Mouse (Mus musculus) limb, embryonic 12.5 days (tissue): ENCODE measurements around the gene Csnk1g1. TPM values are rescaled to one million over a fixed set of nuclear protein-coding genes. Genes with fewer than 3 reads are reported as not detected.
A peak's percentile ranks its signal among the peaks of the same experiment; 100 is the strongest.

Experiments used
- ATAC-seq: fragments of 200-750 bp; cut with Nextera tagmentation; 2 replicates; pipeline ENCODE4 v1.8.0; 2017; ENCODE audit warnings: low read depth, moderate TSS enrichment; ENCODE audit not compliant: insufficient number of reproducible peaks, insufficient read depth, low FRiP score, low TSS enrichment
- H3K27ac ChIP-seq: fragments of 300-500 bp; sonication (generic); 2 replicates; pipeline ENCODE4 v1.5.1; 2016; ENCODE audit warnings: mild to moderate bottlenecking, moderate library complexity
- H3K27me3 ChIP-seq: fragments of 300-500 bp; sonication (generic); 2 replicates; pipeline ENCODE4 v1.6.1; 2016; ENCODE audit warnings: mild to moderate bottlenecking, moderate library complexity
- H3K36me3 ChIP-seq: fragments of 300-500 bp; sonication (generic); 2 replicates; pipeline ENCODE4 v1.6.1; 2016; ENCODE audit warnings: mild to moderate bottlenecking, moderate library complexity
- H3K4me1 ChIP-seq: fragments of 300-500 bp; sonication (generic); replicated peaks from 2 replicates; pipeline ENCODE4 v1.6.1; 2016
- H3K4me2 ChIP-seq: fragments of 300-500 bp; sonication (generic); 2 replicates; pipeline ENCODE4 v1.6.1; 2016; ENCODE audit warnings: mild to moderate bottlenecking, moderate library complexity
- H3K4me3 ChIP-seq: fragments of 300-500 bp; sonication (generic); replicated peaks from 2 replicates; pipeline ENCODE4 v1.5.1; 2016; ENCODE audit warnings: mild to moderate bottlenecking
- H3K9ac ChIP-seq: fragments of 300-500 bp; sonication (generic); replicated peaks from 2 replicates; pipeline ENCODE4 v1.6.1; 2016; ENCODE audit warnings: mild to moderate bottlenecking, moderate library complexity
- H3K9me3 ChIP-seq: fragments of 300-500 bp; sonication (generic); 2 replicates; pipeline ENCODE4 v1.6.1; 2016; ENCODE audit warnings: mild to moderate bottlenecking, moderate library complexity
- WGBS: fragments of 180-500 bp; shearing (Covaris S2); methylation state at CpG from one replicate; pipeline ENCODE4 v1.1.7; 2016; 5-methylcytosine and 5-hydroxymethylcytosine counted together
- polyA plus RNA-seq: library from polyadenylated mRNA; unstranded; fragments of >200 nt; fragmentation: Nextera tagmentation; extraction: Ambion mirVana; gene quantifications from 2 replicates; pipeline ENCODE4 v1.2.1, GENCODE M21; 2016

Csnk1g1 gene
- 16.6 and 18.1 TPM in 2 replicates for polyA plus RNA-seq

DNA sequence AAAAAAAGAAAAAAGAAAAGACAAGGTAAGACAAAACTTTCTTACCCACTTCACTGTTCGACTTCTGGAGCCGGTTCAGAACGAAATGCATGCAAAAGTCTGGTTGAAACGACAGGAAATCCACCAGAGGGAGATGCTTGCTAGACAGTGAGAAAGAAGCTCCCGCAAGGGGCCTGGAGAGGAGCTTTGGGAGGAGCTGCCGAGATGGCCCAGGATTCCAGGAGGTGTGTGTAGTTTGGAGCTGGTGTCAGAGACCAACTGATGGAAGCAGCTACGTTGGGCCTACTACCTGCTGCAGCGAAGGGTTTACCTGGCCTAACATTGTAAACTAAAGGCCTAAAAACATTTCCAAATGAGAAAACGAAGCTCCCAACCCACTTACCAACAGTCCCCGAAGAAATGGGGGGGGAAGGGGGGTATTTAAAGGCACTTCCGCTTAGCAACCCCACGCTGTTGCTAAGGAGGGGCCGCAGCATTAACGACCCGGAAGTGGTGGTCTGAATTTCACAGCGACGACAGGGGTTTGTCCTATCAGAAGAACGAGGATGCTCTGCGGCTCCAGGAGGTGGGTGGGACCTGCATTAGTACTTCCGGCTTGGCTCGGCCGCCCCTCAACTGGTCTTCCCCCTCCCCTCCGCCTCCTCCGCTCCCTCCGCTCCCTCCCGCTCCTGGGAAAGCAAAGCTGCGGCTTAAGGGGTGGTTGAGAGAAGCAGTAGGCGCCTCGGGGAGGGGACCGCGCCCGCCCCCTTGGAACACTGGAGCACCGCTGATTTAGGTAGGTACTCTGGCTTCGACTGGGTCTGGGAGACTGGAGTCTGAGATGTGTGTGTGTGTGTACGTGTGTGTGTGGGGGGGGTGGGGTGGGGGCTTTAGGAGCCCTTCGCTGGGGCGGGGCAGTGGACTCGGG, at the start of gene Csnk1g1, which contains the start of gene Trip4:
Gene Csnk1g1 (plus strand): TSS at position 531 of the 907 bp plus-strand sequence.
Gene Trip4 (minus strand): TSS at position 401 of the 907 bp plus-strand sequence.
- H3K9me3 ChIP-seq = no peaks in the 10 kb centered on the region
- H3K9ac ChIP-seq = peak within 1 kb of the TSS; percentile 85
- peak; percentile 98 for ATAC-seq
- 1% methylated on average over 38 of the region's 38 CpGs for WGBS
- H3K4me3 ChIP-seq = peak within 1 kb of the TSS; percentile 80
- no peaks in the 10 kb centered on the region for H3K27me3 ChIP-seq
- H3K4me2 ChIP-seq = peak within 1 kb of the TSS; percentile 77
- H3K36me3 ChIP-seq = peaks cover 23% of the 10 kb centered on the region
- H3K27ac ChIP-seq = peak within 1 kb of the TSS; percentile 91
- peaks cover 11% of the 10 kb centered on the region for H3K4me1 ChIP-seq

DNA sequence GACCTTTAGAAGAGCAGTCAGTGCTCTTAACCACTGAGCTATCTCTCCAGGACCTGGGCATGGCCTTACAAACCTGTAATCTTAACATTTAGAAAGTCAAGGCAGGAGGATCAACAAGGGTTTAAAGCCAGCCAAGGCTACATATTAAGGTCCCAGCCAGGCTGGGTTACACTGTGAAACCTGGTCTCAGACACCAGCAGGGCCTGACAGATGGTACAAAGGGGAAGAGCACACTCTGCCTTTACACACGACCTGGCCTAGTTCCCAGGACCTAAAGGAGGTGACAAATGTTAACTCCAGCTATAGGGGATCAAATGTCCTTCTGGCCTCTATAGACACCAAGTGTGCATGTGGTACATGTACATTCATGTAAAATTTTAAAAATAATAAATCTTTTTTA, 49.1 kb upstream of the Csnk1g1 start:
- Histone ChIP-seq H3K36me3 (peaks cover 74% of the 10 kb centered on the region), H3K4me3 (no peak overlapping the region), H3K27me3 (no peaks in the 10 kb centered on the region), H3K4me2 (no peak overlapping the region), H3K9me3 (no peaks in the 10 kb centered on the region), H3K4me1 (no peaks in the 10 kb centered on the region), H3K9ac (no peak overlapping the region), H3K27ac (no peak overlapping the region)
- WGBS = 66% methylated on average over 1 of the region's 1 CpGs
- ATAC-seq = no peak

DNA sequence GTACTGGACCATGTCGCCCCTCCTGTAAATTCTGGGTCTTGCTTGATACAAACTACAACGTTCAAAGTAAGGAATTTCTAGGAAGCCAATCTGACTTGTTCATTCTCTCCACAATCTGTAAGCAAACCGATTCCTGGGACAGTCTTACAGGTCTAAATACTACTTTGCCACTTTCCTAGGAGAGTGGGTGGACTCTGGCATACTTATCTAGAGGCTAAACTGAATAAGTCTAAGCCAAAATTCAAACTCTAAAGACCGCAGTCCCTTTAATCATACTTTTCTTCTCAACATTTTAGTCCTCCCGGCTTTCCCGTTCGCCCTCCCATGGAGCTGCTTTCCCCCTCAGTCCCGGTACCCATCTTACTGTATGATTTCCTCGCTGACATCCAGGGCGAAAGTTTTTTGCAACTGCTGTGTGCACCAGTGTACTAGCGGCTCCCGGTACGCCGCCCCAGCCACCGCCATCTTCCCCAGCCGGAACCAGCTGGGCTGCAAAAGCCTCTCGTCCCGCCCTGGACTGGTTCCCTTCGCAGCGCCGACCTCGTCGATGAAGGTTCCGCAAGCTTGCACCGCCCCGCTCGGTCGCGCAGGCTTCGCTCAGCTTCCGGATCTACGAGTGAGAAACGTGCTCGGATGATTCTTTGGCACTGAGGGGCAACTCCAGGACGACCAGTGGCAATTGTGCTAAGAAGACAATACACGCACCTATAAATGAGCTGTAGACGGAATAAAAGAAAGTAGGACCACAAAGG, 24.0 kb upstream of the Csnk1g1 start:
- peaks cover 9% of the 10 kb centered on the region for H3K36me3 ChIP-seq
- 0 out of 2 replicates have a peak, but pooled peaks cover 7% of the 10 kb centered on the region for H3K4me1 ChIP-seq
- WGBS = under 1% methylated on average over 37 of the region's 37 CpGs
- no peaks in the 10 kb centered on the region for H3K27me3 ChIP-seq
- peak; percentile 84 for ATAC-seq
- no peaks in the 10 kb centered on the region for H3K9me3 ChIP-seq
- H3K4me3 ChIP-seq = peak overlapping the region; percentile 68
- peak overlapping the region; percentile 71 for H3K9ac ChIP-seq
- H3K27ac ChIP-seq = peak overlapping the region; percentile 72
- peak overlapping the region; percentile 68 for H3K4me2 ChIP-seq

DNA sequence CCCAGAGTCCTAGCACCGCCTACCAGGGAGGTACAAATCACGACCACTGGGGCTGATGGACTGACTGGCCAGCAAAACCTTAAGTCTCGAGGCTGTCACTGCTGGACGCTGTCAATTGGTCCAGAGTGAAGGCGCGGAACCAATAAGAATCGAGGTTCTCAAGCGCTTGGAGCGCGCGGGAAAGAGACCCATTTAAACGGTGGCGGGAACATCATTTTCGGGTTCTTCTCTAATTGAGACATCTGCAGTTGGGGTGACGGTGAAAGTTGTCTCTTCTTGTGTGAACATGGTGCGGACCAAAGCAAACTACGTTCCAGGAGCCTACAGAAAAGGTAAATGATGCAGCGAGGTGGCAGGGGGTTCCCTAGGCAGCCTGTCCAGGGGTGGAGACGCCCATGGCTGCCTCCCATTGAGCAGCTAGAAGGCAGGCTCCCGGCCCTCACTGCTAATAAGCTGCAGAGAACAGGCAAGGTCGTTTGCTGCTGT, 18.5 kb upstream of the Csnk1g1 start, which contains the start of gene Pclaf:
Gene Pclaf (plus strand): TSS at position 95 of the 486 bp plus-strand sequence.
- Histone ChIP-seq H3K36me3 (peaks cover 27% of the 10 kb centered on the region), H3K9me3 (no peaks in the 10 kb centered on the region), H3K27ac (peak within 1 kb of the TSS; percentile 84), H3K27me3 (no peaks in the 10 kb centered on the region), H3K4me1 (peaks cover 16% of the 10 kb centered on the region), H3K4me3 (peak within 1 kb of the TSS; percentile 67), H3K4me2 (peak within 1 kb of the TSS; percentile 86), H3K9ac (peak within 1 kb of the TSS; percentile 80)
- peak; percentile 96 for ATAC-seq
- under 1% methylated on average over 21 of the region's 21 CpGs for WGBS

DNA sequence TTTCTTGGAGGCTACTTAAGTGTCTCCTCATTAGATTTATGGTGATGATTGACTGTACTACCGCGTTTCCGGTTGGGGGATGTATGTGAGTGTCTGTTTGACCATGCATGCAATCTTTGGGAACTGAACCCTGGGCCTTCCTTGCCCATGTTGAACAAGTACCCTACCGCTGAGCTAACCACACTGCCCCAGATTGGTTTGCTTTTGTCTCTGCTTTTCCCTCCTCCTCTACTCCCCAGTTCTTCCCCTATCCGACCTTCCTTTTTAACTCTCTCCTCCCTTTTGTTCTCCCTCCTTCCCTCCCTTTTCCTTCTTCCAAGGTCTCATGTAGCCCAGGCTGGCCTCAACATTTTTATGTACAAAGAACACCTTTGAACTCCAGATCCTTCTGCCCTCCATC, 17.6 kb upstream of the Csnk1g1 start:
- Histone ChIP-seq H3K4me3 (peak overlapping the region; percentile 67), H3K27me3 (no peaks in the 10 kb centered on the region), H3K4me1 (peaks cover 11% of the 10 kb centered on the region), H3K9ac (peak overlapping the region; percentile 80), H3K4me2 (peak overlapping the region; percentile 86), H3K9me3 (no peaks in the 10 kb centered on the region), H3K27ac (0 out of 2 replicates have a peak overlapping the region, but pooled peaks have one; percentile 23), H3K36me3 (peaks cover 35% of the 10 kb centered on the region)
- no peak for ATAC-seq
- 7% methylated on average over 5 of the region's 5 CpGs for WGBS

DNA sequence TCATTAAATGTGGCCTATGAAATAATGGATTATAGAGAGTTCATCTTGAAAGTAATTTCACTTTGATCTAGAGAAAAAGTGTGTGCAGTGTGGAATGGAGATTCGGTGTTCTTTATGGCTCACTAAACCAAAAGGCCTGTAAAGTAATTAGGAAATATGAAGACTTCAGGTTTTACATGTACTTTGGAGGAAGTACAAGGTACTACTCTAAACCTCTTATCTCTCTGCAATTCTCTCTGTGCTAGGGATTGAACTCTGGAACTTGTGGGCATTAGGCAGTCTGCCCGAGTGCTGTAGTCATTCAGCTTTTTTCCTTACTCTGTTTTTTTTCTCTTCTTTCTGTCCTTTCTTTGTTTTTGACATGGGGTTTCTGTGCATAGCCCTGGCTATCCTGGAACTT, 11.7 kb upstream of the Csnk1g1 start:
- Histone ChIP-seq H3K4me2 (no peak overlapping the region), H3K9me3 (no peaks in the 10 kb centered on the region), H3K27ac (no peak overlapping the region), H3K27me3 (no peaks in the 10 kb centered on the region), H3K4me3 (no peak overlapping the region), H3K36me3 (peaks cover 75% of the 10 kb centered on the region), H3K4me1 (peaks cover under 1% of the 10 kb centered on the region; the same call in 1 of the 2 replicates), H3K9ac (no peak overlapping the region)
- no peak for ATAC-seq
- WGBS = 87% methylated on average over 2 of the region's 2 CpGs

DNA sequence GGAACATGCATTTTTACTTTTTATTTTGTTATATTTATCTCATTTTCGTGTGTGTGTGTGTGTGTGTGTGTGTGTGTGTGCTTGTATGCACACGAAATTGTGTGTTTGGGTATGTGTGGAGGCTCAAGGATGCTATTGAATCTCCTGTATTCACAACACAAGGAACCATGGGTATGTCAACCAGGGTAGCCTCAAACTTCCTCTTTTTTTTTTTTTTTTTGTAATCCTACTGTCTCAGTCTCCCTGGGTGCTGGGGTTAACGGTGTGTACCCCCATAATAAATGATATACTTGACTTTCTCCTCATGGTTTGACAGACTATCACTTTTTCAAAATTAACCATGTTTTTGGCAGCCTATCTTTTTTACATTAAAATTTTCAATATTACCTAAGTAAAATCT, 5.8 kb upstream of the Csnk1g1 start:
- Histone ChIP-seq H3K4me1 (peaks cover 4% of the 10 kb centered on the region; the same call in 1 of the 2 replicates), H3K36me3 (peaks cover 60% of the 10 kb centered on the region), H3K9ac (no peak overlapping the region), H3K27me3 (no peaks in the 10 kb centered on the region), H3K4me3 (no peak overlapping the region), H3K9me3 (no peaks in the 10 kb centered on the region), H3K27ac (no peak overlapping the region), H3K4me2 (no peak overlapping the region)
- ATAC-seq = no peak
- 94% methylated on average over 3 of the region's 3 CpGs for WGBS

DNA sequence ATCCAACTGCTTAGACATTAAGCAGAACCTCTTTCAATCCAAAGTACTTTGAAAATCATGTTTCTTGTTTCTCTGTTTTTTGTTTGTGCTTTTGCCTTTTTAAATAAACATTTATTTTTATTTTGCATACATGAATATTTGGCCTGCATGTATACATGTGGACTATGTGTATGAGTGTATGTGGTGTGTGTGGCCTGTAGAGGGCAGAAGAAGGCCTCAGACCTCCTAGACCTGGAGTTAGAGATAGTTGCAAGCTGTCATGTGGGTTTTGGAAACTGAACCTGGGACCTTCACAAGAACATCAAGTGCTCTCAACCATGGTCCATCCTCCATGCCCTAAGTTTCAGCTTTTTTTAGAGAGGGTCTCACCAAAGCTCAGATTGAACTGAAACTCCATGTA, 5.3 kb upstream of the Csnk1g1 start:
- peaks cover 6% of the 10 kb centered on the region; the same call in 1 of the 2 replicates for H3K4me1 ChIP-seq
- H3K4me3 ChIP-seq = no peak overlapping the region
- H3K27ac ChIP-seq = no peak overlapping the region
- H3K27me3 ChIP-seq = no peaks in the 10 kb centered on the region
- ATAC-seq = no peak
- no peaks in the 10 kb centered on the region for H3K9me3 ChIP-seq
- H3K4me2 ChIP-seq = no peak overlapping the region
- no peak overlapping the region for H3K9ac ChIP-seq
- peaks cover 55% of the 10 kb centered on the region for H3K36me3 ChIP-seq

DNA sequence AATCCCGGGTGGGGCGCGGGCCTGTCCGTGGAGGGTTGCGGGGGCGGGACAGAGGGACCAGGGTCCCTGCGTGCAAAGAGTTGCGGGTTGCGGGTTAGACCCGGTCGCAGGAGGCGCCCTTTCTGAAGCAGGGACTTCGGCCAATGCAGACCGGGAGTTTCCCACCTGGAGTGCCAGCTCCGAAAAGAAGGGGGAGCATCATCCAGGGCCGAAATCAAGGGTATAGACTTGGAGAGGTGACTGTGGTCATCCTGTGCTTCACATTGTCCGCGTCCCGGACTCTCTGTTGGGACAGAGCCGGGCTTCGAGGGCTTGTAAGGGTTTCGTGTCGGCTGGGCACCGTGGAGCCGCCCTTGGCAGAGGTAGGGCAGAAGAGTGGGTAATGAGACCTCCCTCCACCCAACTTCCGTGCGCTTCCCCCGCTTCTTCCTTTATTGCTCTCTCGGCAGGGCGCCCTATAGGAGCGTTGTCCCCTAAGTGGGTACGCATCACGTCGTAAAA, 627 bp downstream of the Csnk1g1 start:
- Histone ChIP-seq H3K27ac (peak overlapping the region; percentile 91), H3K4me3 (peak overlapping the region; percentile 80), H3K9ac (peak overlapping the region; percentile 85), H3K4me1 (peaks cover 11% of the 10 kb centered on the region), H3K4me2 (peak overlapping the region; percentile 77), H3K9me3 (no peaks in the 10 kb centered on the region), H3K36me3 (peaks cover 16% of the 10 kb centered on the region), H3K27me3 (no peaks in the 10 kb centered on the region)
- under 1% methylated on average over 34 of the region's 34 CpGs for WGBS
- peak; percentile 66; the same call in 1 of the 2 replicates for ATAC-seq

DNA sequence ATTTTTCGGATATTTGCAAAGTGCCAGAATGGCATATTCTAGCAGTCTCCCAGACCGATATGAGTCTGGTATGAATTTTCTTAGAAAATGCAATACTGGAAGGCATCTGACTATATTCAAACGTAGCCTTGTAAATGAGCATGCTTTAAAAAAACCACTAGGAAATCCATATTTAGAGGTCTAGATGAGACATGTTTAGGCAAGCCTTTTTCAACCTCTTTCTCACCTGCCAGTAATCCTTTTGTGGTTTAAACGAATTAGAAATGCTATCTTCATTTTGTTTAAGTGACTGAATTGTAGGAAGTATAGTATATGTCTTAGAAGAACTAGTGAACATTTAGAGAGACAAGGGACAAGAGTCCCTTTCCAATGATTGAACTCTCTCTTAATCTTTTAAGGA, 1.1 kb downstream of the Csnk1g1 start:
- H3K9me3 ChIP-seq = no peaks in the 10 kb centered on the region
- no peaks in the 10 kb centered on the region for H3K27me3 ChIP-seq
- WGBS = 11% methylated on average over 4 of the region's 4 CpGs
- H3K4me1 ChIP-seq = peaks cover 11% of the 10 kb centered on the region
- peak overlapping the region; percentile 85 for H3K9ac ChIP-seq
- H3K4me3 ChIP-seq = peak overlapping the region; percentile 80
- H3K4me2 ChIP-seq = peak overlapping the region; percentile 77
- H3K27ac ChIP-seq = peak overlapping the region; percentile 91
- H3K36me3 ChIP-seq = peaks cover 14% of the 10 kb centered on the region
- ATAC-seq = no peak
